Mouse (Mus musculus) heart, adult 9 months (tissue): ENCODE data around the gene Tmem216.

ENCODE experiments used
- DNase-seq, 2 experiments: peaks; one replicate each; pipeline ENCODE4 v3.0.0; 2022; ENCODE audit warnings: low spot score in 2 of 2

The Tmem216 gene

DNA sequence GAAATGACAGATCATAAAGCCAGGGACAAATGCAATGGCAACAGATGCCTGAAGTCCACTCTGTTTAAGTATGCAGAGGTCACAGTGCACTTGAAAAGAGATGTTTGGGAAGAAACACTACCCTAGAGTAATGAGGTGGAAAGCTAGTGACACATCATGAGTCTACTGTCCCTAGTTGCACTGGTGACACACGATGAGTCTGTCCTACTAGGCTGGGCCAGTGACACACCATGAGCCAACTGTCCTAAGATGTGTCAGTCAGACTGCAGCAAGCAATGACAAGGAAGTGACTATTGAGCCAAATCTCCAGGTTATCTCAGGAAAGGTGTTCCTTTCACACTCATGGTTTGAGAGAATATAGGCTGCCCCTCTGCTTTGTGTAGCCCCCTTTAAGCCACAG, 60.4 kb downstream of the Tmem216 start:
- DNase-seq: no peak

DNA sequence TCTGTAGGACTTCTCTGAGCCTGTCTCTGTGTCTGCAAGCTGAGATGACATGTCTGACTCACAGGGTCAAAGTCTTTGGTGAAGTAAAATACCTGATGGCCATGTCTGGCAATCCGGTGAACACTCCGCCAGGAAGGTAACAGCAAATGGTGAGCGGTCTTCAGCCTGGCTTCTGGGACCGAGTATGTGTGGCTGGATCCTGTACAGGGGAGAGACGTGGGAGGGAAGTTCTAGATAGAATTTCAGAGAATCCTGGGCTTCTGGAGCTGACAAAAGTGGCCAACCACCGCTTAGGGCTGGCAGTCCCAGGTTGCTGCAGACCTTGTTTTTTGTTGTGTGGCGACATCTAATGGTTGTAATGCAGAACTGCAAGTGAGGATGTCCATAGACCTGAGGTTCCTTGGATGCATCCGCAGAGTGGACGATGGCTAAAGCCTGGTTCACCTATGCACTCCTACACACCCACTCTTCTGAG, 69.7 kb downstream of the Tmem216 start:
- DNase-seq: peak; percentile 27 to 61
